Mouse (Mus musculus) adrenal gland, postnatal 10 days (tissue): ENCODE results near the gene Slc12a8. TPM values are rescaled to one million over a fixed set of nuclear protein-coding genes. Genes with fewer than 3 reads are reported as not detected.

ENCODE experiments used
- DNase-seq: peaks from one replicate; pipeline ENCODE4 v3.0.0; 2021; ENCODE audit warnings: mixed read lengths
- total RNA-seq, 2 experiments: library from RNA; stranded (reverse); gene quantifications; 2 replicates each; pipeline ENCODE4 v1.2.3; 2021

Slc12a8 gene
- total RNA-seq, 2 experiments from 2014 or later: 0.63 to 1.3 TPM

- DNase-seq: no peak
Measured at GRCm38 (mm10) chr16:33582495-33582894, 65.4 kb downstream of the Slc12a8 start.

- DNase-seq: no peak
Measured at GRCm38 (mm10) chr16:33583333-33583732, 66.2 kb downstream of the Slc12a8 start.

- peak; percentile 52 for DNase-seq
Measured at GRCm38 (mm10) chr16:33583881-33584454, 66.8 kb downstream of the Slc12a8 start.

DNA sequence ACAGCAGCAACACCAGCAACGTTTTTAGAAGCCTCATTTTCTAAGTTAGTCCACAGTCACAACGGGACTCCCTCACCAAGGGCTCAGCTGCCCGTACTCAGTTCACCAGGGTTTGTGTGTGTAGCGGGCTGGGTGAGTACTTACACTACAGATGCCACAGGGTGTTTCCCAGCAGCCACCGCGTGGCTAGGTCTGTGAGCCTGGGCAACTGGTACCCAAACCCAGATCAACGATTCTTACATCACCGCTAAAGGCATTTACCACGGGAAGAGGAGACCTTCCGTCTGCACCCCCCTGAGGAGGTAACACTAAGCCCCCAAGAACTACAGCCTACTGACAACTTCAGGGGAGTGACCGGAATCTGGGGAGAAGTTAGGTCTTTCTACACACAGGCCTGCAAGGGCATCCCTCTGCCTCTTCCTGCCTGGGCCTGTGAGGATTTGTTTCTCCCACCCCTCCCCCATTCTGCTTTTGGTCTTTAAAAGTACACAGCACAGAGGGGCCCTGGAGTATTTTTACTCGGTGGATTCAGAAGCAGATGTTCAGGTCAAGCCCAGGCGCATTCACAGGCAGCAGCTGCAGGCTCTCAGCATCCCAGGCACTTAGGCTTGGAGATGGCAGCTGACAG lies 67.4 kb downstream of the Slc12a8 start:
- DNase-seq: no peak

DNA sequence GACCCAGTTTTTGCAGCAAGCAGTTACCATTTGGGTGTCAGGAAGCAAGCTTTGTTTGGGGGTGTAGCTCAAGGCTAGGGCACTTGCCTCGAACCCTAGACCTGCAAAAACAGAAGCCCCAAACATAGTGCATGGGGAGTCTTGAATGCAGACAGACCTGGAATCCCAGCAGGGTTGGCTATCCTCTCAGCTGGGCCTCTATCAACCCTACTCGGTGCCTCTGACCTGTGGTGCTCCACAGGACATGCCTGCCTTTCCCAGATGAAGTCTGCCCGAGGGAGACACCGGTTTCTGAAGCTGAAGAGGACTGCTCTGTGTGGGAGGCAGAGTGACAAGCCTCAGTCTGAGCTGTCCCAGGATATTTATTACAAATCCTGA lies 67.9 kb downstream of the Slc12a8 start:
- DNase-seq: no peak

GRCm38 (mm10) chr16:33587283-33588127 lies 70.4 kb downstream of the Slc12a8 start:
- DNase-seq: peak; percentile 47

DNA sequence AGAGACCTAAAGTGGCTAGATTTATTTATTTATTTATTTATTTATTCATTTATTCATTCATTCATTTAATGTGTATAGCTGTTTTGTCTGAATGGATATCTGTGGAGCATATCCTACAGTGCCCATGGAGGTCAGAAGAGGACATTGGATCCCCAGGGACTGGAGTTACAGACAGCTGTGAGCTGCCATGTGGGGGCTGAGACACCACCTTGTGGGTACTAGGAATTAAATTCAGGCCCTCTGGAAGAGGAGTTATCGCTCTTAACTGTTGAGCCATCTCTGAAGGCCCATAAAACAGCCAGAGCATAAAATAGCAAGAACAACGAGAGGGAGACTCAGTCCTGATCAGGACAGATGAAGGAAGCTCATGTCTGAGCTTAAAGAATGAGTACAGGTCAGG lies 71.7 kb downstream of the Slc12a8 start:
- no peak for DNase-seq

- DNase-seq: no peak
Measured at GRCm38 (mm10) chr16:33590438-33590837, 73.3 kb downstream of the Slc12a8 start.

GRCm38 (mm10) chr16:33591390-33592067 lies 74.4 kb downstream of the Slc12a8 start:
- DNase-seq: peak; percentile 19

GRCm38 (mm10) chr16:33592286-33592685 lies 75.2 kb downstream of the Slc12a8 start:
- DNase-seq: no peak

- DNase-seq: no peak
Measured at GRCm38 (mm10) chr16:33593467-33593866, 76.3 kb downstream of the Slc12a8 start.

DNA sequence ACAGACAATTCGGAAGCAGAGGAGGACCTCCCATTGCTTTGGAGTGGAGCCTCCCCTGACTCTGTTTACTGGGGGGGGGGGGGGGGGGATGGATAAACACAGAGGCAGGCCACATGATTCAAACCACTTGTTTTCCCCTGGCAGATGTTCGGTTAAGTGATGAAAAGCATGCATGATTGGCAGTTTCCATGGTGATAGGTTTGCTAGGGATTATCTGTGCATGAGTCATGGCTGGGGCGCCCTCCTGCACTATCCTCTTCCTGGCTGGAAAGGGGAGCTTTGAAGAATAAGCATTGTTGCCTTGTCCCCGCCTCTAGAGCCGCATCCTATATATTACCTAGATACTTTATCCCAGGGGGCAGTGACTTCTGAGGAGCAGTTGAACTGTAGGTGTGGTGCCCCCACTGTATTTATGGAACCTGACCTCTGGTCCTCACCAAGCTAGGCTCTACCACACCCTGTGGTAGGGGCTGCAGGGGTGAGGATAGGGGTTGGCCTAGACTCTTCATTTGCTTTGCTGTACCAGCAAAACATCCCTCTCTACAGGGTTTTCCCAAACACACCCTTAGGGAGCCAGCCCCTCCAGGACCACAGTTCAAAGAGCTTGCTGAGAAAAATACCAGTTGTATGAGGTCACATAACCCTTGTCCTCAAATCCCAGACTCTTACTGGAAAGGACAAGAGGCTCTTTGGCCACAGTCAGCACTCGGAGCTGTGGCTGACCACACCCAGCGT lies 77.1 kb downstream of the Slc12a8 start:
- DNase-seq: peak; percentile 45

DNA sequence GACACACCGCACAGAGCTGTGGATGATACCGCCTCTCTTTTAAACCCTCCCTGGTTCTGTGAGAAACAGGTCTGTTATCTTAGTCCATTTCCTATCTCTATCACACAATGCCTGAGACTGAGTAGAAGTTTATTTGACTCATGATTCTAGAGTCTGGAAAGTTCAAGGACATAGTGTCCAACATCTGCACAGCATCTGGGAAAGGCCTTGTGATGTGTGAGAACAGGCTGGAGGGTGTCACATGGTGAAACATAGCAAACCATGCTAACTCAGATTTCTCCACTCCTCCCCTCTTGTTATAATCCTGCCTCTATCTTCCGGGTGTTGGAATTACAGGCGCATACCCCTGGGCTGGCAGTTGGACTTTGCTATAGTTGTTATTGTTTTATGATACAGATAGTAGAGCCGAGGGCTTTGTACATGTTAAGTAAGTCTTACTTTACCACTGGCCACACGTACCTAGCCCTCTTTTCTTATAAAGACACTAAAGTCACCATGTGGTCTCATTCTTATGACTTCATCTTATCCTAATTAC lies 78.2 kb downstream of the Slc12a8 start:
- no peak for DNase-seq

DNA sequence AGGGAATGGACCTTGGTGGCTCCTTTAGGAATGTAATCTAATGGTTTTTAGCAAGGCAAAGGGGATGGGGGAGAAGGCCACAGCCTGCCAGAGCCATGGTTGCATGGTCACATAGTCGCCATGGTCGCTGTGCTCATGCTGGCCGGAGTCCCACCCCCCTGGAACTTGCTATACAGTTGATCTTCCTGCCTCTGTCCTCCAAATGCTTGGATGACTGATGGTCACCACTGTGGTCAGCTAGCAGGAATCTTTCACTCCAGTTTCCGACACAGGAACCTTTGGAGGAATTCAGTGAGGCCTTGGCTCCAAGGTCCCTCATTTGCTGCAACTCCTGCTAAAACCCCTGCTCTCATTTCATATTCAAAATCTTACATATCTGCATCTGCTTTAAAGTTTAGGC lies 79.1 kb downstream of the Slc12a8 start:
- DNase-seq: peak; percentile 26

DNA sequence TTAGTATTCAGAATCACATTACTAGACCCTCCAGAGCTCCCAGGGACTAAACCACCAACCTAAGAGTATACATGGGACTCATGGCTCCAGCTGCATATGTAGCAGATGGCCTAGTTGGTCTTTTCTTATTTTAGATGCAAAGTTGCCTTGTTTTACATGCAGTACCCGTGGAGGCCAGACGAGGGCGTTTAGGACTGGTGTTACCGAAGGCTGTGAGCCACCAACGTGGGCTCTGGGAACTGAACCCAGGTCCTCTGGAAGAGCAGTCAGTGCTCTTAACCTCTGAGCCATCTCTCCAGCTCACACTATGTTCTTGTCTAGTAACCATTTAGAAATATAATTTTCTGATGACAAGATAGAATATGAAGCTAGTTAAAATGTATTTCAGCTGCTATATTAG lies 83.1 kb downstream of the Slc12a8 start:
- DNase-seq: no peak

GRCm38 (mm10) chr16:33601299-33601698 lies 84.2 kb downstream of the Slc12a8 start:
- DNase-seq: no peak

- no peak for DNase-seq
Measured at GRCm38 (mm10) chr16:33605647-33606596, 88.8 kb downstream of the Slc12a8 start.

GRCm38 (mm10) chr16:33606691-33607532 lies 89.8 kb downstream of the Slc12a8 start:
- no peak for DNase-seq

- DNase-seq: no peak
Measured at GRCm38 (mm10) chr16:33609554-33609953, 92.4 kb downstream of the Slc12a8 start.

DNA sequence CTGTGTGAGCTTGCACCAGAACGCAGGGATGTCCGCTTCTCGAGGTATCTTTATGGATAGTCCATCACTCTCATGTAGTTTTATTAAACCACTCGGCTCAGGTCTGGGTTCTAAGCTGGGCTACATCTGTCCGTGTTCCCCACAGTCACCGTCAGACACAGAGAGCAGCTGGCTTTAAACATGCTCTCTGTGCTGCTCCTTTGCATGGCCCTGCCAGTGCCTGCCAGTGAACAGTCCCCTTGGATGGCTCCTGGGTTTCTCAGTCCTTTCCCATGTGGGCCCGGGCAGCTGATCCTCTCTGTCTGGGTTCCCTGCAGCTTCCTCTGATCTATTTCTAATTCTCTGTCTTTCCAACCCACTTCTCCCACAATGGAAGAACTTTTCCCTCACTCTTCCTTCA lies 93.3 kb downstream of the Slc12a8 start:
- DNase-seq: no peak
